Mouse (Mus musculus) liver, adult 2 months (tissue): Measurements from ENCODE around the gene Trim39. TPM values are rescaled to one million over a fixed set of nuclear protein-coding genes. Genes with fewer than 3 reads are reported as not detected.

Source experiments
- DNase-seq: peaks from one replicate; pipeline ENCODE4 v3.0.0-alpha.2; 2011; ENCODE audit warnings: low read depth, low spot score; ENCODE audit errors: extremely low read depth
- H3K27ac ChIP-seq: fragments of 200-500 bp; replicated peaks from 2 replicates; pipeline ENCODE4 v1.5.1; 2012; ENCODE audit warnings: low read depth, mild to moderate bottlenecking, control low read depth, inconsistent platforms, low read length; ENCODE audit not compliant: insufficient read depth
- H3K27me3 ChIP-seq: fragments of 200-500 bp; 2 replicates; pipeline ENCODE4 v1.6.1; 2012; ENCODE audit warnings: mild to moderate bottlenecking, moderate library complexity, low read length, inconsistent platforms; ENCODE audit not compliant: control insufficient read depth, insufficient read depth
- H3K36me3 ChIP-seq: fragments of 200-500 bp; 2 replicates; pipeline ENCODE4 v1.6.1; 2012; ENCODE audit warnings: low read length, inconsistent platforms; ENCODE audit not compliant: control insufficient read depth, insufficient read depth
- H3K4me1 ChIP-seq: fragments of 200-500 bp; 2 replicates; pipeline ENCODE4 v1.6.1; 2011; ENCODE audit warnings: low read length; ENCODE audit not compliant: control insufficient read depth, insufficient read depth
- H3K4me3 ChIP-seq: fragments of 200-500 bp; 2 replicates; pipeline ENCODE4 v1.5.1; 2011; ENCODE audit warnings: low read depth, mild to moderate bottlenecking, control low read depth, low read length, moderate library complexity; ENCODE audit not compliant: insufficient read depth
- H3K79me2 ChIP-seq: fragments of 200-500 bp; 2 replicates; pipeline ENCODE4 v1.6.1; 2012; ENCODE audit warnings: inconsistent platforms, mild to moderate bottlenecking, low read length, moderate library complexity; ENCODE audit not compliant: control insufficient read depth, insufficient read depth
- H3K9ac ChIP-seq: fragments of 200-500 bp; 2 replicates; pipeline ENCODE4 v1.6.1; 2012; ENCODE audit warnings: low read depth, mild to moderate bottlenecking, control low read depth, inconsistent platforms, low read length
- CTCF ChIP-seq: fragments of 200-500 bp; IDR thresholded peaks from 2 replicates; pipeline ENCODE4 v1.5.1; 2011; ENCODE audit warnings: low read depth, low read length, control low read depth
- POLR2A ChIP-seq: fragments of 200-500 bp; IDR thresholded peaks from 2 replicates; pipeline ENCODE4 v1.6.1; 2011; ENCODE audit warnings: low read length, control low read depth; ENCODE audit not compliant: insufficient read depth; ENCODE audit errors: extremely low read depth
- WGBS: fragments of 180-500 bp; shearing (Covaris S2); methylation state at CpG from one replicate; pipeline ENCODE4 v1.1.7; 2018; 5-methylcytosine and 5-hydroxymethylcytosine counted together
- polyA plus RNA-seq: library from polyadenylated mRNA; depleted of rRNA; stranded (reverse); fragments of >200 nt; gene quantifications from 2 replicates; pipeline ENCODE4 v1.2.3, GENCODE M21; 2012; rRNA removed
- total RNA-seq: library from RNA; depleted of rRNA; stranded (reverse); fragments of >200 nt; gene quantifications from 2 replicates; pipeline ENCODE4 v1.2.3, GENCODE M21; 2014; rRNA removed

The Trim39 gene
- total RNA-seq (4.8 and 5.0 TPM in 2 replicates), polyA plus RNA-seq (5.3 and 8.0 TPM in 2 replicates)

GRCm38 (mm10) chr17:36271586-36272256 lies at the start of gene Trim39:
TSS of gene Trim39 (minus strand) at chr17:36272247.
- peak; percentile 88 for DNase-seq
- Histone ChIP-seq H3K9ac (peak within 1 kb of the TSS; percentile 96), H3K36me3 (peaks cover 16% of the 10 kb centered on the region), H3K4me3 (peak within 1 kb of the TSS; percentile 63), H3K27me3 (no peaks in the 10 kb centered on the region), H3K4me1 (peaks cover 13% of the 10 kb centered on the region), H3K27ac (peak within 1 kb of the TSS; percentile 91), H3K79me2 (peaks cover 11% of the 10 kb centered on the region; the same call in 1 of the 2 replicates)
- WGBS = under 1% methylated on average over 43 of the region's 43 CpGs
- TF ChIP-seq POLR2A (no peak), CTCF (no peak)

- no peaks in the 10 kb centered on the region for H3K79me2 ChIP-seq
- WGBS = 36% methylated on average over 5 of the region's 5 CpGs
- H3K36me3 ChIP-seq = no peaks in the 10 kb centered on the region
- no peak for TF ChIP-seq CTCF
- no peak for TF ChIP-seq POLR2A
- DNase-seq = no peak
- H3K27me3 ChIP-seq = no peaks in the 10 kb centered on the region
- H3K27ac ChIP-seq = no peak overlapping the region
- H3K9ac ChIP-seq = no peak overlapping the region
- no peak overlapping the region for H3K4me3 ChIP-seq
- H3K4me1 ChIP-seq = no peaks in the 10 kb centered on the region
Measured at GRCm38 (mm10) chr17:36315689-36316253, 43.7 kb upstream of the Trim39 start.

GRCm38 (mm10) chr17:36315041-36315688 lies 43.1 kb upstream of the Trim39 start:
- TF ChIP-seq POLR2A (no peak), CTCF (no peak)
- H3K4me3 ChIP-seq = peak overlapping the region; percentile 31; the same call in 1 of the 2 replicates
- H3K9ac ChIP-seq = no peak overlapping the region
- H3K27ac ChIP-seq = no peak overlapping the region
- WGBS = 3% methylated on average over 19 of the region's 19 CpGs
- no peaks in the 10 kb centered on the region for H3K4me1 ChIP-seq
- no peaks in the 10 kb centered on the region for H3K79me2 ChIP-seq
- no peaks in the 10 kb centered on the region for H3K27me3 ChIP-seq
- no peaks in the 10 kb centered on the region for H3K36me3 ChIP-seq
- DNase-seq = peak; percentile 4

- Histone ChIP-seq H3K79me2 (no peaks in the 10 kb centered on the region), H3K27me3 (no peaks in the 10 kb centered on the region), H3K36me3 (no peaks in the 10 kb centered on the region), H3K27ac (no peak overlapping the region), H3K4me1 (no peaks in the 10 kb centered on the region), H3K4me3 (no peak overlapping the region), H3K9ac (no peak overlapping the region)
- no peak for DNase-seq
- TF ChIP-seq POLR2A (no peak), CTCF (no peak)
- whole genome bisulfite sequencing = 5% methylated on average over 9 of the region's 9 CpGs
Measured at GRCm38 (mm10) chr17:36314511-36314910, 42.5 kb upstream of the Trim39 start.

- Histone ChIP-seq H3K4me3 (no peak overlapping the region), H3K27ac (no peak overlapping the region), H3K79me2 (no peaks in the 10 kb centered on the region), H3K36me3 (no peaks in the 10 kb centered on the region), H3K27me3 (no peaks in the 10 kb centered on the region), H3K4me1 (no peaks in the 10 kb centered on the region), H3K9ac (no peak overlapping the region)
- TF ChIP-seq CTCF (no peak), POLR2A (no peak)
- 33% methylated on average over 1 of the region's 1 CpGs for WGBS
- DNase-seq = no peak
Measured at GRCm38 (mm10) chr17:36309293-36309692, 37.2 kb upstream of the Trim39 start.
